9 mouse cellular contexts compared by ENCODE assay signal in the genomic region with DNA sequence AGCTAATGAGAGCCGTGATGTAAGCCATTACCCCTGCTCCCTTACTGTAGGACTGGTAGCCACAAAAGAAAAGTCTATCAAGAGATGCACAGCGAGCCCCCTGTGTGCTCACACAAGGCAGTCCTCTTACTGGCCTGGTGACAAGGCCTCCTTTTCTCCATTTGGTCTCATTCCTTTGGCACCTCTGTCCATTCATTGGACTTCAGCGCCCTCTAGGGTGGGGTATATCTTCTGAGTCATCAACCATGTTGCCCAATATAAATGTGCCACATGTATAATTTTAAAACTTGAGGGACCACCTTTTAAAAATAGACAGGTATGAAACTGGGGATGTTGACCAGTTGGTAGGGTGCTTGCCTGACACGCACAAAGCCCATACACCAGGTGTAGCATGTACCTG. TPM values are rescaled to one million over a fixed set of nuclear protein-coding genes. Genes with fewer than 3 reads are reported as not detected.
DNase-seq lines count a peak whose midpoint lies in the region; ATAC-seq and TF ChIP-seq lines count a peak whose summit lies in the region.
"Had no signal": no experiment of that assay in that cellular context is flagged by ENCODE, and none has a peak within 500 bp of the region (broad histone marks: within the 10 kb centered on the region; RNA-seq: fewer than 3 reads in every experiment).

No protein-coding gene starts in this region.

- TF ChIP-seq EP300 in liver, postnatal 0 days (IDR thresholded peaks at IDR 0.05; ENCODE audit: low read depth), result no peak

- no peak overlapping the region for H3K9ac ChIP-seq in liver, postnatal 0 days (replicated peaks)
- H3K9ac ChIP-seq in liver, embryonic 12.5 days, result no peak overlapping the region

- DNase-seq in frontal cortex, adult 2 months (ENCODE audit: extremely low spot score in 1 of 2, low spot score in 1 of 2), result no peak
- no peak for DNase-seq in liver, postnatal 0 days
- peak; percentile 39 for DNase-seq in embryo, embryonic 11 days
- DNase-seq in urinary bladder, postnatal 25 days (ENCODE audit: low spot score), result no peak
- DNase-seq in urinary bladder, postnatal 4 days (ENCODE audit: low spot score in 2 of 2), result no peak

- 0 out of 2 replicates have a peak, but pooled peaks cover 2% of the 10 kb centered on the region for H3K27me3 ChIP-seq in liver, postnatal 0 days (ENCODE audit: insufficient read depth, low read length)
- H3K27me3 ChIP-seq in liver, embryonic 12.5 days (replicated peaks), result peaks cover 10% of the 10 kb centered on the region
- H3K27me3 ChIP-seq in E14TG2a.4 (ENCODE audit: insufficient read depth, low read length), result peaks cover 14% of the 10 kb centered on the region

- H3K9me3 ChIP-seq in liver, postnatal 0 days (ENCODE audit: low read length), result no peaks in the 10 kb centered on the region
- no peaks in the 10 kb centered on the region for H3K9me3 ChIP-seq in liver, embryonic 12.5 days (replicated peaks)
- H3K9me3 ChIP-seq in E14TG2a.4 (ENCODE audit: low read length), result no peaks in the 10 kb centered on the region

- H3K36me3 ChIP-seq in liver, postnatal 0 days (replicated peaks; ENCODE audit: insufficient read depth, low read length), result no peaks in the 10 kb centered on the region
- H3K36me3 ChIP-seq in liver, embryonic 12.5 days, result no peaks in the 10 kb centered on the region
- H3K36me3 ChIP-seq in E14TG2a.4 (ENCODE audit: insufficient read depth, low read length), result no peaks in the 10 kb centered on the region

- no peak overlapping the region for H3K4me3 ChIP-seq in liver, postnatal 0 days (ENCODE audit: low read depth, low read length)
- no peak overlapping the region for H3K4me3 ChIP-seq in liver, embryonic 12.5 days
- no peak overlapping the region for H3K4me3 ChIP-seq in E14TG2a.4 (replicated peaks; ENCODE audit: low read length)
- H3K4me3 ChIP-seq: erythroblast, embryonic 14.5 days had no signal

- H3K4me1 ChIP-seq in liver, postnatal 0 days (ENCODE audit: insufficient read depth), result no peaks in the 10 kb centered on the region
- H3K4me1 ChIP-seq in liver, embryonic 12.5 days, result no peaks in the 10 kb centered on the region
- H3K4me1 ChIP-seq in E14TG2a.4 (replicated peaks; ENCODE audit: low read depth, low read length), result no peaks in the 10 kb centered on the region

- 43% methylated on average over 4 of the region's 4 CpGs for WGBS in liver, postnatal 0 days (ENCODE audit: insufficient replicate concordance)
- WGBS in liver, embryonic 12.5 days (ENCODE audit: insufficient replicate concordance), result 29% methylated on average over 4 of the region's 4 CpGs

- TF ChIP-seq CTCF in liver, postnatal 0 days (IDR thresholded peaks at IDR 0.05; ENCODE audit: low read depth), result peak; percentile 56
- 0 out of 2 replicates have a peak, but pooled peaks have one; percentile 4 for TF ChIP-seq CTCF in E14TG2a.4 (conservative IDR thresholded peaks at IDR 0.05; ENCODE audit: low read length)

- no peak overlapping the region for H3K4me2 ChIP-seq in liver, postnatal 0 days (ENCODE audit: low read depth, low read length)
- H3K4me2 ChIP-seq in liver, embryonic 12.5 days, result no peak overlapping the region

- peak; percentile 52; the same call in 1 of the 2 replicates for ATAC-seq in frontal cortex, adult (ENCODE audit: low TSS enrichment)
- no peak for ATAC-seq in liver, postnatal 0 days
- ATAC-seq in liver, embryonic 12.5 days, result no peak

- H3K27ac ChIP-seq in liver, postnatal 0 days (ENCODE audit: low read depth), result no peak overlapping the region
- no peak overlapping the region for H3K27ac ChIP-seq in liver, embryonic 12.5 days

RNA-seq across cellular contexts. Expression of gene Satb2, which starts 13.2 kb away (rescaled TPM):
- polyA plus RNA-seq in frontal cortex, adult 2 months (2012; rRNA removed), result 14.6 and 16.3 TPM in 2 replicates
- polyA plus RNA-seq in liver, postnatal 0 days (2015; fragmentation: Nextera tagmentation; extraction: Ambion mirVana), result 0.05 and 0.11 TPM in 2 replicates
- 0.02 and 0.05 TPM in 2 replicates for polyA plus RNA-seq in liver, embryonic 12.5 days (2016; fragmentation: Nextera tagmentation; extraction: Ambion mirVana)
- polyA plus RNA-seq: erythroblast, embryonic 14.5 days had no signal

Comparison
In these comparisons a context has a peak if more than half of its experiments do, and no peak if none do; other contexts are left out.
1. RNA of gene Satb2, which starts 13.2 kb away (polyA plus RNA-seq): 14.6 to 16.3 TPM in frontal cortex, adult 2 months; 0.05 to 0.11 TPM in liver, postnatal 0 days and 0.02 to 0.05 TPM in liver, embryonic 12.5 days; every median in the first group is over 10 times any median in the second.